Mouse (Mus musculus): ENCODE data around the gene Fgfr2.
A peak's percentile ranks its signal among the peaks of the same experiment; 100 is the strongest.

Gene Fgfr2

GRCm38 (mm10) chr7:133123244-133123998 lies at the start of gene Fgfr2:
Gene Fgfr2 (minus strand): TSS chr7:133123350.
- DNase-seq (ENCODE audit: low read depth) = no peak

DNA sequence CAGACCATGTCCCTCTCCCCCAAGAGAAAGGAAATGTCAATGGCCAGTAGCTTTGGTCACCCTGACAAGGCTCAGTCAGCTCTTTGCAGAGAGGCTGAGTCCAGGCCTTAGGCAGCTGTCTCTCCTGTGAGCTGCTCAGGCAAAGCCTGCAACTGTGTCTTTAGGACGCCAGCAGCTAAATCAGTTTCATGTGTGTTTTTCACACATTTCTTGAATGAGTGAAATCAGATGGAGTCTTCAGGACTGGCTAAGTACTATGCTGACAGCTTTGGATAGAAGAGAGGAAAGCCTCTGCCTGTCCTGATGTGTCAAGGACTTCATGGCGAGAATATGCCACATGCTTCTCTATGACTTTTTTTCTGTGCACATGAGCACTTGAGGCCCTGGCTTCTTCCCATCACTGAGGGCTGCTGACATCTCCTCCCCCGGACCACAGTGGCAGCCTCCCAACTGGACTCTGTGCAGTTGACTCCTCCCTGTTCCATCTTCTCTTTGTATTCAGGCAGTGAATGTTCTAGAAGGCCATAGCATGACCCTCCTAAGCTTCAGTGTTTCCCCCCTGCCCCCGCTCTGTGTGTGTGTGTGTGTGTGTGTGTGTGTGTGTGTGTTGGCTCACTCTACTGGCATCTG lies 48.4 kb upstream of the Fgfr2 start:
- DNase-seq (ENCODE audit: low read depth) = peak; percentile 18

GRCm38 (mm10) chr7:133168928-133169327 lies 45.8 kb upstream of the Fgfr2 start:
- DNase-seq (ENCODE audit: low read depth) = no peak

- no peak for DNase-seq (ENCODE audit: low read depth)
Measured at GRCm38 (mm10) chr7:133167903-133168302, 44.8 kb upstream of the Fgfr2 start.

GRCm38 (mm10) chr7:133164770-133165169 lies 41.6 kb upstream of the Fgfr2 start:
- no peak for DNase-seq (ENCODE audit: low read depth)

GRCm38 (mm10) chr7:133163011-133163410 lies 39.9 kb upstream of the Fgfr2 start:
- no peak for DNase-seq (ENCODE audit: low read depth)

DNA sequence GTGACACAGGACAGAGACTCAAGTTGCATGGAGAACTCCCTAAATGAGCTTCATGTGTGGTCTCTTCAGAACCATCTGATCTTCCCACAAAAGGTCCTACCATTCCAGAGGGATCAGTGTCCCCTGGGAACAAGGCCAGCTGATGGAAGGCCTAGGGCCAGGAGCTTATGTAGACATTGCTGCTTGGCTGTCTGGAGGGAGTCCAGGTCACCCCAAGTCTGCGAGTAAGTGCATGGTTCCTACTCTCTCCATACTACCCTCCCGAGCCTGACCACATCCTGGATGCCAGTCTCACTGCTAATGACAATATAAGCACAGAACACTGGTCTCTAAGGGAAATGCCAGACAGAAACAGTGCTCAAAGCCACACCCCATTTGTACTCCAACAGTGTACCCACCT lies 39.0 kb upstream of the Fgfr2 start:
- no peak for DNase-seq (ENCODE audit: low read depth)

DNA sequence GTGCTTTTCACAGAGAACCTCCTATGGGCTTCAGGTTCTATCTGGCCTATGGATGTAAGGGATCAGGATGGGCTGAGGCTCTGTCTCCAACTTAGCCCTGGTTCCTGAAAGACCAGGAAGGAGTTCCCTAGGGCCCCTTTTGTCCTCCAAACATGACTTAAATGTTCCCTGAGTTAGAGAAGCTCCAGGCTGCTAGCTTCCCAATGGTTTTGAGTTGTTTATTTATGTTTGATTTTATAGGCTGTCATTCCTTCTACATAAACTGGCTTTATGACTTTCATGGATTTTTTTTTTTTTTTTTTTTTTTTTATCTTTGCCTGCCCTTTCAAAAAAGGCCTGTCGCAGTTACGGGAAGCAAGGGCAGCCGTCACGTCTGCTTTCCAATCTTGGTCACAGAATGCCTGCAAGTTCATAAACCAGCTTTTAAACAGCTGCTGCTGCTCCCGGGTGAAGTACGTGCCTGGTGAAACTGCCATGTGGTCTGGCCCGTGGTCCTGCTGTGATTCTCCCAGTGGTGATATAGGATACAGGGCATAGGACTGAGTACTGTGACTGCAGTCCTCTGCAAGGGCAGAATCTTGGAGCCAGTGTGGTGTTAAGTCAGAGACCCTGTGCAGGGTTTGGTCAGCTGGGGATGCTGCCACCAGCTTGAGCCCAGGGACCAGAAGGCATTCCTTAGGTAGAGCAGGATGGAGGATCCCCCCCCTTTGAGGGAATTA lies 38.4 kb upstream of the Fgfr2 start:
- no peak for DNase-seq (ENCODE audit: low read depth)

DNA sequence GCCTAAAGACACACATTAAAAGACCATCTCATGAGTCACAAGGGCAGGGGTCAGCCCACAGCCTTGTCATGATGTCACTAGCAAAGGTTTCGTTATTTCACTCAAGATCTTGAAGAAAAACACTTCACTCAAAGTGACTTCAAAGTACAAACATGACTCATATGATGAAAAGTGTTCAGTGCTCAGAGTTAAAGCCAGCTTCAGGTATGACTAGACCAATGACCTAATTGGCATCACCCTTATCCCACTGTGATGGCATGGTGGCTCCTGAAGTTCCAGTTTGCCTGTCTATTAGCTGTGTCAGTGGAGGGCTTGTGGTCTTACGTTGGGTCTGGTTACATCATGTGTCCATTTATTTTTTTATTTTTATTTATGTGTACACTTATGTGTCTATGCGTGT lies 36.4 kb upstream of the Fgfr2 start:
- no peak for DNase-seq (ENCODE audit: low read depth)

GRCm38 (mm10) chr7:133155621-133156020 lies 32.5 kb upstream of the Fgfr2 start:
- DNase-seq (ENCODE audit: low read depth) = no peak

DNA sequence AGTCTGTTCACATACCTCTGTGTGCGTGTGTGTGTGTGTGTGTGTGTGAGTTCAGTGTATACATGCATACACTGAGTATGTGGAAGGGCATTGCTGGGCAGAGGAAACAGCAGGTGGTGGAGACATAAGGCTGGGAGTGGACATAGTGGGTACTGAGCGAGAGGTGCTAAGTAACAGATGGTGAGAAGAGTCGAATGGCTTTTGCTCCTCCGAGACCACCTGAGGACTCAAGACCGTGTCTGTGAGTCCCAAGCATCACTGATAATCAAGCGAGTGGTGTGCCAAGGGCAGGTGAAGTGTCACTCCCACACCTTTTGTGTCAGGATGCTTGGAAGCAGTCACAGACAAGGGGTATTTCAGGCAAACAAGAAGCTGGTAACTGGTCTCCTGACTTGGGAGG lies 31.7 kb upstream of the Fgfr2 start:
- no peak for DNase-seq (ENCODE audit: low read depth)

DNA sequence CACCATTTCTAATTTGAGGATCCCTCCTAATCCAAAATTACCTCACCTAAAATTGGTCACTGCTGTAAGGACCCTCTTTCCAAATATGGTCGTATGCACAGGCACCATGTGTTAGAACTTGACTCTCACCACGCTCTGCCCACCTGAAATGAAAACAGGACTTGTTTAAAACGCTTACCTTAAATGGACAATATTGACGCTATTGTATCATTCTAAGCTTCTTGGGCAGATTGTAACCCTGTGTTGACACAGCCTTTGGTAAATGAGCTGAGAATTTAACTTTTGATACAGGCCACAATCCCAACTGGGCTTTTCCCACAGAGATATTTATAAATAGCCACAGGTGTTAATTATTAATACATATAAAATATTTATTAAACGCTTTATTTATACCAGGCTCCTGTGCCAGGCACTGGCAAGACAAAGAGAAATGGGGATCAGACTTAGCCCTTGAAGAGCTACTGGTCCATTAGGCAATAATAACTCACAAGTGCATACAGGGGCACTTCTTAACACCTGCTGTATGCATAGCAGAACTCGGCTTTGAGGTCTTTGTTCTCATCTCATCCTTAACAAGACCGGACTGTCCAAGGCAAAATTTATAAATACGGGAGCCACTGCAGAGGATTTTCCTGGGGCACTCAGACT lies 16.7 kb upstream of the Fgfr2 start:
- no peak for DNase-seq (ENCODE audit: low read depth)

- DNase-seq (ENCODE audit: low read depth) = no peak
Measured at GRCm38 (mm10) chr7:133133552-133133951, 10.4 kb upstream of the Fgfr2 start.

- DNase-seq (ENCODE audit: low read depth) = no peak
Measured at GRCm38 (mm10) chr7:133132702-133133101, 9.6 kb upstream of the Fgfr2 start.

DNA sequence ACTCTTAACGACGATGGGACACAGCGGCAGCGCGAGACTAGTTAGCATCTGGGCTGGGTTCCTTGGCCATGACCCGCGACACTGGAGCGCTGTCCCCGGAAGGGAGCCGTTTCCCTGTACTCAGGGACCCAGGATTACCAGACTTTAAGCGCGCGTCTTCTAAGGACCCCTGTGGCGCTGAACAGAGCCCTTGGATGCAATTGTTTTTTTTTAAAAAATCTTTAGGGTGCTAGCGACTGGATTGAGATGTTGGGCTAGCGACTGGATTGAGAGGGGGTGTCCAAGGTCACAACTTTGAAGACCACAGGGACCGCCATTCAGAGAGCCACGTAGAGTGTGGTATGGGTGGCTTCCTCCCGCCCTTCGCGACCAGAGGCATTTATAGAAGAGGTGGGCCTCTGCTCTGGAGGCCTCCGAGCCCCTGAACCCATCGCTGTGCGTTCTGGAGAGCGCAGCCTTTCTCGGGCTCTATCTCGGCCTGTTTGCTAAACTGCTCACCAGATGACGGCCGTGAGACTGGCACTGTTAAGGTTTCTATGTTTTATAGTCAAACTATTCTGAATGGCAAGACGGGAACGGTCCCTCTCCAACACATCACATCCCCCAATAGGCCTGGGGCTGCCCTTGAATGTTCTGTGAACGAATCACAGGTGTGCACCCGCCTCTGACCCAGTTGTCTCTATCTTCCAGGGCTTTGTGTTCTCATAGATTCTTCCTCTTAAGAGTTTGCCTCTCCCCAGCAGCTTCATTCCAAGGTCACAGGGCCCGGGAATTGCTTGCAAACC lies 1.7 kb upstream of the Fgfr2 start:
- no peak for DNase-seq (ENCODE audit: low read depth)

DNA sequence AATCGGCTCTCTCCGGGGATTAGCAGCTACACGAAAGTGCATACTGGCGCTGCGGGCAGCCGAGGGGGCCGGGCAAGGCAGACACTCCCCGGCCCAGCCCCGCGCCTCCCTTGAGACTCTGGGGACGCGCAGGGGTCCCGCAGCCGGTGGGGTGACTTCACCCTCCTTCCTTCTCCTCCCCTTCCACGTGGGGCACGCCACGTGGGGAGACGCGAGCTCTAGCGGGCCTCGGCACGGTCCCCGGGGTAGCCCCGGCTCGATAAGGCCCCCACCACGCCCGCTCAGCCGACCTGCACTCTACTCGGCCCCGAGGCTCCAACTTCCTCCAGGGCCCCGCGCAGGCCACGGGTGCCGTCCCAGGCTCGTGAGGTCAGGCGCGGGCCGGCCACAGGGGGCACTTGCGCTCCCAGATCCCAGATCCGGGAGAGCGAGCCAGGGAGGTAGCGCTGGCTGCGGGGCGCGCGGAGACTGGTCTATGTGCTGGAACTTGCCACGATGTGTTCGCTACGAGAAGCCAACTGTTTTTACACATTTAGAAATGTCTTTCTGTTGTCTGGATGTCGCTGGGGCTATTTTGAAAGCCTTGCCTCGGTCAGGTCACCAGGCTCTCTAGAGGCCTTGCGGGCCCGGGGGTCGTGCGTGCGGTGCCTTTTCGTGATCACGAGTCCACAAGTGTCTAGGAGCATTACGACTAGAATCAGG lies 1.0 kb upstream of the Fgfr2 start, which contains the start of gene Ctbp2:
Gene Ctbp2 (minus strand): TSS at position 356 of the 702 bp plus-strand sequence.
- no peak for DNase-seq (ENCODE audit: low read depth)

GRCm38 (mm10) chr7:133122379-133123243 lies 539 bp downstream of the Fgfr2 start:
- DNase-seq (ENCODE audit: low read depth) = no peak

DNA sequence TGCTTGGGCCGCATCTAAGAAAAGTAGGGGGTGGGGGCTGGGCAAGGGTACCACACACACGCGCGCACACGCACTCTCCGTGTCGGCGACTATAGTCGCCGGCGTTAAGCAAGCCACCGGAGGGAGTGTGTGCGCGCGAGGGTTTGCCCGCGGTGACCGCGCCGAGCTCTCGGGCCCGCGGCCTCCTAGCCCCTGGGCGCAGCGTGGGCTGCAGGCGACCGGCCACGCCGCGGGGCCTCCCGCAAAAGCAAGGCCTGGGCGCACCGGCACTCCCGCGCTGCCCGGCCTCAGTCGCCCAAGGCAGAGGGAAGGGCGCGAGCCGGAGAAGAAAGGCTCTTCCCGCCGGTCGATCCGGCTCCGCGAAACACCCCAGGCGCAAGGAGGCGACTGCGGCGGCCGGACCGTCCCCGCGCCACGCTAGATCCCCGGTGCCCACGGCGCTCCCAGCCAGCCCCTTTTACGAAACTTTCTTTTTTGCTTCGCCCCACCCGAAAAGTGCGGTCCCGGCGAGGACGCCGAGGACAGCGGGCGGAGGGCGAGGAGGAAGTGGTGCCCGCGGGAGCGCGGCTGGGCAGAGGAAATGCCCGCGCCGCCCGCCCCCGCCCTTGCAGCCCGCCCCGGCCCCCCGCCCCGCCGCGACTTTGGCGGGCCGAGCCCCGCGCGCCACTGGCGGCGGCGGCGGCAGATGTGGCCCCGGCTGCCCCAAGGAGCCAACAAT lies 1.3 kb downstream of the Fgfr2 start:
- DNase-seq (ENCODE audit: low read depth) = no peak

GRCm38 (mm10) chr7:133121080-133121607 lies 2.0 kb downstream of the Fgfr2 start:
- no peak for DNase-seq (ENCODE audit: low read depth)

Data from fibroblast of lung, adult 2 months (primary cell).